Mouse (Mus musculus) liver, adult 2 months (tissue): Measurements from ENCODE around the gene Sowahc. TPM values are rescaled to one million over a fixed set of nuclear protein-coding genes. Genes with fewer than 3 reads are reported as not detected.

ENCODE experiments used
- DNase-seq: peaks from one replicate; pipeline ENCODE4 v3.0.0-alpha.2; 2011; ENCODE audit warnings: low read depth, low spot score; ENCODE audit errors: extremely low read depth
- H3K27ac ChIP-seq: fragments of 200-500 bp; replicated peaks from 2 replicates; pipeline ENCODE4 v1.5.1; 2012; ENCODE audit warnings: low read depth, mild to moderate bottlenecking, control low read depth, inconsistent platforms, low read length; ENCODE audit not compliant: insufficient read depth
- H3K27me3 ChIP-seq: fragments of 200-500 bp; 2 replicates; pipeline ENCODE4 v1.6.1; 2012; ENCODE audit warnings: mild to moderate bottlenecking, moderate library complexity, low read length, inconsistent platforms; ENCODE audit not compliant: control insufficient read depth, insufficient read depth
- H3K36me3 ChIP-seq: fragments of 200-500 bp; 2 replicates; pipeline ENCODE4 v1.6.1; 2012; ENCODE audit warnings: low read length, inconsistent platforms; ENCODE audit not compliant: control insufficient read depth, insufficient read depth
- H3K4me1 ChIP-seq: fragments of 200-500 bp; 2 replicates; pipeline ENCODE4 v1.6.1; 2011; ENCODE audit warnings: low read length; ENCODE audit not compliant: control insufficient read depth, insufficient read depth
- H3K4me3 ChIP-seq: fragments of 200-500 bp; 2 replicates; pipeline ENCODE4 v1.5.1; 2011; ENCODE audit warnings: low read depth, mild to moderate bottlenecking, control low read depth, low read length, moderate library complexity; ENCODE audit not compliant: insufficient read depth
- H3K79me2 ChIP-seq: fragments of 200-500 bp; 2 replicates; pipeline ENCODE4 v1.6.1; 2012; ENCODE audit warnings: inconsistent platforms, mild to moderate bottlenecking, low read length, moderate library complexity; ENCODE audit not compliant: control insufficient read depth, insufficient read depth
- H3K9ac ChIP-seq: fragments of 200-500 bp; 2 replicates; pipeline ENCODE4 v1.6.1; 2012; ENCODE audit warnings: low read depth, mild to moderate bottlenecking, control low read depth, inconsistent platforms, low read length
- CTCF ChIP-seq: fragments of 200-500 bp; IDR thresholded peaks from 2 replicates; pipeline ENCODE4 v1.5.1; 2011; ENCODE audit warnings: low read depth, low read length, control low read depth
- POLR2A ChIP-seq: fragments of 200-500 bp; IDR thresholded peaks from 2 replicates; pipeline ENCODE4 v1.6.1; 2011; ENCODE audit warnings: low read length, control low read depth; ENCODE audit not compliant: insufficient read depth; ENCODE audit errors: extremely low read depth
- WGBS: fragments of 180-500 bp; shearing (Covaris S2); methylation state at CpG from one replicate; pipeline ENCODE4 v1.1.7; 2018; 5-methylcytosine and 5-hydroxymethylcytosine counted together
- polyA plus RNA-seq: library from polyadenylated mRNA; depleted of rRNA; stranded (reverse); fragments of >200 nt; gene quantifications from 2 replicates; pipeline ENCODE4 v1.2.3, GENCODE M21; 2012
- total RNA-seq: library from RNA; depleted of rRNA; stranded (reverse); fragments of >200 nt; gene quantifications from 2 replicates; pipeline ENCODE4 v1.2.3, GENCODE M21; 2014

The Sowahc gene
- total and polyA plus RNA-seq, 2 experiments = 1.2 to 4.9 TPM

DNA sequence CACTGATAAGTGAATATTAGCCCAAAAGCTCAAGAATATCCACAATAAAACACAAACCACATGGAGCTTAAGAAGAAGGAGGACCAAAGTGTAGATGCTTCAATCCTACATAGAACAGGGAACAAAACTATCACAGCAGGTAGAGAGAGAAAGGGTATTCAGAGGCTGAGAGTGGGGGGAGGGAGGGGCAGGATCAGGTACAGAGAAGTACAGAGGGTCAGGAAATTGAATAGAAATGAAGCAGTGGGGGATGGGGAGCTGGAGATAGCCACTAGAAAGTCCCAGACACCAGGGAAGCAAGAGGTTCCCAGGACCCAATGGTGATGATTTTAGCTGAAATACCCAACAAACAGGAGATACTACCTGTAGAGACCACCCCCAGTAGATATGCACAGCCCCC lies 21.7 kb upstream of the Sowahc start:
- no peaks in the 10 kb centered on the region for H3K36me3 ChIP-seq
- no peak for DNase-seq
- H3K4me3 ChIP-seq = no peak overlapping the region
- H3K9ac ChIP-seq = no peak overlapping the region
- no peaks in the 10 kb centered on the region for H3K27me3 ChIP-seq
- peaks cover 5% of the 10 kb centered on the region for H3K79me2 ChIP-seq
- no peaks in the 10 kb centered on the region for H3K4me1 ChIP-seq
- TF ChIP-seq POLR2A = no peak
- TF ChIP-seq CTCF = no peak
- no peak overlapping the region for H3K27ac ChIP-seq

DNA sequence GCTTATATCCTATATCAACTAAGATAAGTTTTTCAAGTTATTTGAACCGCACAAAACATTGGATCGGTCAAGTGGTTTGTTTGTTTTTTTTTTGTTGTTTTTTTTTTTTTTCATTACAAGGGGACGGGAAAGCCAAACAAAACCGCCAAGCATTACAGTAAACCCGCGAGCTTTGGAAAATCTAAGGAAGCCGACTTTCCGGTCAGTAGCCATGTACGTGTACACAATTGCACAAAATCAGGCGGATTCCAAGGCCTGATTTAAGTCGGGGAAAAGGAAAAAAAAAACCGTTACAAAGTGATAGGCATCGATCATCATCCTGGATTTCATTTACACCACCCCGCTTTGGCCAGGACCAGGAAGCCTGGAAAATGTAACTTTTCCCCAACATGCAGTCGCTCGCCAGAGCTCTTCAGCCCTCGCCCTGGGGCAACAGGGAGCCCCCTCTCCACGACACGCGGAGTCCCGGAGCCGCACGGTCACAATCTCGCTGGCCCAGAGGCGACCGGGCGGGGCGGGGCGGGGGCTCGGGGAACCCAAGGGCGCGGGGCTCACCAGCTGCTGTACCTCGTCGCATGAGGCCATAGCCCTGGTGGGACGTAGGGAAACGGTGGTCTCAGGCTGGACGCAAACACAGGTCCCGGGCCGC lies 805 bp upstream of the Sowahc start:
- Histone ChIP-seq H3K4me3 (peak overlapping the region; percentile 73), H3K79me2 (no peaks in the 10 kb centered on the region; the same call in 1 of the 2 replicates), H3K27me3 (no peaks in the 10 kb centered on the region), H3K4me1 (peaks cover 6% of the 10 kb centered on the region; the same call in 1 of the 2 replicates), H3K9ac (peak overlapping the region; percentile 80), H3K27ac (peak overlapping the region; percentile 86), H3K36me3 (no peaks in the 10 kb centered on the region)
- under 1% methylated on average over 39 of the region's 39 CpGs for WGBS
- TF ChIP-seq CTCF (no peak), POLR2A (no peak)
- peak; percentile 58 for DNase-seq

DNA sequence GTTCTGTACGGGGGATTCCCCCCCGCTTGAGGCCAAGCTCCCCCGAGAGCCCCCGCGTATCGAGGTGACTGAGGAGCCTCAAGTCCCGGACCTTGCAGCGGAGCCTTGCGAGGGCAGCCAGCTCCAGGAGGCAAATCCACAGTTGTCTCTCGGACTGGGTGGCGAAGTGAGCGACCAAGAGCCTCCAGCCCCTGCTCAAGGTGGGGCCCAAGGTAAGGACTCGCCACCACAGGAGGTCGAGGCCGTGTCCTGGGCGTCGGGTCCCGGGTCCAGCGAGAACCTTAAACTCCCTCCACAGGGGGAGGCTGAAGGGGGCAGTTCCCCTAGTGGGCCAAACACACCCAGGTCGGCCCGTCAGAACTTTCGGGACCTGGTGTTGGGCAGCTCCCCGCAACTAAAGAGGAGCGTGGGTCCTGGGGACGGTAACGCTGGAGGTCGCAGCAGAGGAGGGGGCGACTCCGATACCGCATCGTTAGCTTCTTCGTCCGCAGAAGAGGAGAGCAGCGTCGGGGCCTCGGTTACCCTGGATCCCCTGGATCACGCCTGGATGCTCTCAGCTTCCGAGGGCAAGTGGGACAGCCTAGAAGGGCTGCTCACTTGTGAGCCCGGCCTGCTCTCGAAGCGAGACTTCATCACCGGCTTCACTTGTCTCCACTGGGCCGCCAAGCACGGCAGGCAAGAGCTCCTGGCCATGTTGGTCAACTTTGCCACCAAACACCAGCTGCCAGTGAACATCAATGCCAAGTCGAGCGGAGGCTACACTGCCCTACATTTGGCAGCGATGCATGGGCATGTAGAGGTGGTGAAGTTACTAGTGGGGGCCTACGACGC lies 733 bp downstream of the Sowahc start:
- no peak overlapping the region for H3K27ac ChIP-seq
- 0 out of 2 replicates have a peak, but pooled peaks cover 2% of the 10 kb centered on the region for H3K4me1 ChIP-seq
- no peak for TF ChIP-seq CTCF
- TF ChIP-seq POLR2A = no peak
- no peaks in the 10 kb centered on the region; the same call in 1 of the 2 replicates for H3K79me2 ChIP-seq
- no peaks in the 10 kb centered on the region for H3K27me3 ChIP-seq
- 4% methylated on average over 49 of the region's 49 CpGs for WGBS
- DNase-seq = peak; percentile 40
- peak overlapping the region; percentile 84 for H3K9ac ChIP-seq
- peak overlapping the region; percentile 73 for H3K4me3 ChIP-seq
- no peaks in the 10 kb centered on the region for H3K36me3 ChIP-seq

DNA sequence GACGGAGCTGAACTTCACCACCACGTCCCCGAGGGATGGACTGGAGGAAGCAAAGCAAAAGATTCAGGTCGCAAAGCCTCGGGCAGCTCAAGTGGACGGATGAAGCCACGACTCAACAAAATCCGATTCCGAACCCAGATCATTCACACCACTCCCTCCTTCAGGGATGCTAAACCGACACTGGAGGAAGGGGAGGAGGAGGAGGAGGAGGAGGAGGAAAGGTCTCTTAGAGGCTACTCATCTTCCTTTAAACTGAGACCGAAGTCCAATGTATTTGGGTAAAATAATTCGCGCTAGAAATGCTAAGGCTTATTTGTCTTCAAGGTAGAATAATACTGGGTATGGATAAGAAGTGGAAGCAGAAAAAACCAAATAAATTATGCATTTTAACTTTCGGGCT lies 1.5 kb downstream of the Sowahc start:
- H3K27ac ChIP-seq = no peak overlapping the region
- 69% methylated on average over 14 of the region's 14 CpGs for WGBS

DNA sequence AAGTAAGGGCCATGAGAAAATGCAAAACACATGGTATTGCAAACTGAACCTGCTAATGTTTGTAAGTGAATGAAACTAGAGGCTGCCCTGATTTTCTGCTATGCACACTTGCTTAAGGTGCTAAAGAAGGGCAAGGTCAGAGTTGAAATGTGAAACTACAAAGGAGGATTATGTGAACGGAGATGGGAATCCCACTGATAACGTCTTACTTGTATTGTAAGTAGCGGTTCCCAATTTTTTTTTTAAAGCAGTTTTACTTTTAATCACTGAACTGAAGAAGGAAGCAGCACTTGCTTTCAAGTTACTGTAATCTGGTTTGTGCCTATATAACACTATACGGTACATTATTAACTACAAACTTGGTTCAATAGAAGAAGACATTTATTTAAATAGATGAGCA lies 2.1 kb downstream of the Sowahc start:
- Histone ChIP-seq H3K27me3 (no peaks in the 10 kb centered on the region), H3K4me3 (peak overlapping the region; percentile 36; the same call in 1 of the 2 replicates)
- WGBS = 79% methylated on average over 4 of the region's 4 CpGs

More for the DNA sequence above, 1.5 kb downstream of the Sowahc start:
- H3K27me3 ChIP-seq = no peaks in the 10 kb centered on the region
- no peak for DNase-seq
- 0 out of 2 replicates have a peak, but pooled peaks cover 2% of the 10 kb centered on the region for H3K4me1 ChIP-seq
- TF ChIP-seq CTCF = no peak
- no peak for TF ChIP-seq POLR2A
- H3K36me3 ChIP-seq = no peaks in the 10 kb centered on the region
- H3K79me2 ChIP-seq = no peaks in the 10 kb centered on the region; the same call in 1 of the 2 replicates
- peak overlapping the region; percentile 12; the same call in 1 of the 2 replicates for H3K9ac ChIP-seq
- H3K4me3 ChIP-seq = peak overlapping the region; percentile 73

More for the DNA sequence above, 2.1 kb downstream of the Sowahc start:
- Histone ChIP-seq H3K36me3 (no peaks in the 10 kb centered on the region), H3K9ac (no peak overlapping the region), H3K79me2 (no peaks in the 10 kb centered on the region; the same call in 1 of the 2 replicates), H3K27ac (no peak overlapping the region), H3K4me1 (0 out of 2 replicates have a peak, but pooled peaks cover 2% of the 10 kb centered on the region)
- DNase-seq = no peak
- TF ChIP-seq CTCF (no peak), POLR2A (no peak)
